Mouse (Mus musculus) erythroblast, embryonic 14.5 days (primary cell): ENCODE data around the gene Atf6.

Experiments used
- GATA1 ChIP-seq: IDR thresholded peaks from 2 replicates; pipeline ENCODE4 v1.6.1; 2012; ENCODE audit warnings: low read length, inconsistent platforms, mixed read lengths
- TAL1 ChIP-seq: IDR thresholded peaks from 3 replicates; pipeline ENCODE4 v1.6.1; 2012; ENCODE audit warnings: low read length, inconsistent platforms, mixed read lengths

DNA sequence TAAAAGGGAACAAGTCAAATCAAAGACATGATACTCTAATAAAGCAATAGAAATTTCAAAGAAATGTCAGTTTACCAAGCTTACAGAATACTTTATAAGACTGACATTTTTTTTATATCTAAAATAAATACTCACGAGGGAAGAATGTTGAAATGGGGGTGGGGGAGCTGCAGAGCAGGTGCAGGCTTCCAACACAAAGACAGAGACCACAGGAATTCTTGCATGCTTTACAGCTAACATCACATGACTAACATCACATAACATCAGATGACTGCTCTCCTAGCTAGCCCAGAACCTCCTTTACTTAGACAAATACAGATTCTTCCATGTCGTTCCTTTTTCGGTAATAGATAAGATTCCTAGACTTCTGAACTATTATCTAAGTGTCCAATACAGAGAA, 76.6 kb downstream of the Atf6 start:
- TF ChIP-seq GATA1 (no peak), TAL1 (no peak)
